16 mouse cellular contexts compared by ENCODE assay signal in the genomic region with DNA sequence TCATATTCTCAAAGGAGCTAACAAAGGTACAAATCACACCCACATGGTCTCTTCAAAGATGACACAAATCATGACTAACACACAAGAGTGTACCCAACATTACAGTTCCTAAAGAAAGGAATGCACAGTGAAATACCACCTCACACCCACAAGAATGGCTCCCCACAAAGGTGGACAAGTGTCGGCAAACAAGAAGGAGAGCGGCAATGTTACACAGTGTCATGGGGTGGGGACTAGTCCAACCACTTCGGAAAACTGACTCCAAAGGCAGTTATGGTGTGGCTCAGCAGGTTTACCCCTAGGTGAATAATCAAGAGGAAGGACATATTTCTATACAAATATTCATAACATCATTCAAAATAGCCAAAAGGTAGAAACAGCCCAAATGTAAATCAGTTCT.
"Had no signal": no experiment of that assay in that cellular context is flagged by ENCODE, and none has a peak within 500 bp of the region (broad histone marks: within the 10 kb centered on the region; RNA-seq: fewer than 3 reads in every experiment).

No protein-coding gene starts in this region.

- H3K27me3 ChIP-seq: liver, embryonic 13.5 days; liver, embryonic 15.5 days; midbrain, embryonic 12.5 days; neural tube, embryonic 12.5 days; stomach, embryonic 15.5 days had no signal

- DNase-seq: liver; liver, embryonic 13.5 days; liver, postnatal 0 days; lung, adult 2 months; midbrain, embryonic 14.5 days; thymus, adult 2 months; thymus, postnatal 25 days; thymus, postnatal 4 days had no signal

- H3K9me3 ChIP-seq: liver, embryonic 13.5 days; liver, embryonic 15.5 days; midbrain, embryonic 10.5 days; midbrain, embryonic 12.5 days; neural tube, embryonic 12.5 days; stomach, embryonic 15.5 days had no signal

- ATAC-seq: liver, postnatal 0 days; midbrain, embryonic 16.5 days had no signal

- H3K36me3 ChIP-seq: liver, embryonic 13.5 days; liver, embryonic 15.5 days; midbrain, embryonic 10.5 days; midbrain, embryonic 12.5 days; neural tube, embryonic 12.5 days; stomach, embryonic 15.5 days had no signal

- H3K27ac ChIP-seq: liver, embryonic 13.5 days; liver, embryonic 15.5 days; midbrain, embryonic 10.5 days; midbrain, embryonic 12.5 days; neural tube, embryonic 12.5 days; stomach, embryonic 15.5 days had no signal

- H3K4me2 ChIP-seq: liver, embryonic 11.5 days; liver, embryonic 13.5 days; liver, embryonic 15.5 days; midbrain, embryonic 12.5 days; neural tube, embryonic 12.5 days; stomach, embryonic 15.5 days had no signal

- H3K4me3 ChIP-seq: liver, embryonic 13.5 days; liver, embryonic 15.5 days; midbrain, embryonic 10.5 days; midbrain, embryonic 12.5 days; myocyte; neural tube, embryonic 12.5 days; stomach, embryonic 15.5 days had no signal

- H3K4me1 ChIP-seq: midbrain, embryonic 10.5 days; midbrain, embryonic 12.5 days; neural tube, embryonic 12.5 days; stomach, embryonic 15.5 days had no signal

- H3K9ac ChIP-seq: liver, embryonic 13.5 days; liver, embryonic 15.5 days; liver, postnatal 0 days; midbrain, embryonic 12.5 days; neural tube, embryonic 12.5 days; stomach, embryonic 15.5 days had no signal
